Mouse (Mus musculus): ENCODE measurements around the gene Vgll2. TPM values are rescaled to one million over a fixed set of nuclear protein-coding genes. Genes with fewer than 3 reads are reported as not detected.
A peak's percentile ranks its signal among the peaks of the same experiment; 100 is the strongest.

Vgll2 gene
- total RNA-seq, 2 experiments from 2014 or later = not detected

DNA sequence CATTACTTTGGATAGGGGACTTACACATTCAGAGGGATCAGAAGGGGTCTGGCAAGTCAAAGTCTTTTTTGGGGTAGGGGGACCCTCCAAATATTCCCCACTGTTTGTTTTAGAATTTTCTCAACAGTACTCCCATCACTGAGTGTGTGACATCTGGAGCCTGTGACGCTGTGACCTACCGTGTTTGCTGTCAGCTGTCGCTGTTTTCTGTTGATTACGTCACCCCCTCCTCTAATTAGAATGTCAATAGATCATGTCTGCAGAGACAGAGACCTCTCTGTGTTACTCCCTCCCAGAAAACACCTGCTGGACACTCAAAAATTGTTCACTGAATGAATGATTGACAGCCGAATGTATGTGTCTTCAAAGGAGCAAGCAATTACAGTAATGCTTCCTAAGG lies 20.8 kb downstream of the Vgll2 start:
- intact Hi-C loops (cut with DNase I) = no loop called here
- no peak for DNase-seq (ENCODE audit: low spot score in 2 of 2)

DNA sequence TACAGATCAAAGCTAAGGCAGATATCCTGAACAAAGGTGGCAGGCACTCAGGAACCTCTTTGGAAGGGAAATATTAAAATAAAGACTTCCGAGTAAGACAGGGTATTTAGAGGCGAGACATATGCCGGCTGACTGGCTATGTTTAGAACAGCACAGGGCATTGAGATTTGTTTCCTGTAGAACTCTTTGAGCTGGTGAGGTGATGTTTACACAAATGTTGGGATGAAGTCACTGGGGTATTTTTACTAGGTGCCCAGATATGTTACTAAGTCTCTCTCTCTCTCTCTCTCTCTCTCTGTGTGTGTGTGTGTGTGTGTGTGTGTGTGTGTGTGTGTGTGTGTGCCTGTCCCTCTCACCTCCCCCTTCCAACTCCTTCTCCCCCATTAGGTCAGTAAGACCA lies 26.0 kb downstream of the Vgll2 start:
- no peak for DNase-seq (ENCODE audit: low spot score in 2 of 2)
- intact Hi-C loops (cut with DNase I) = no loop called here

DNA sequence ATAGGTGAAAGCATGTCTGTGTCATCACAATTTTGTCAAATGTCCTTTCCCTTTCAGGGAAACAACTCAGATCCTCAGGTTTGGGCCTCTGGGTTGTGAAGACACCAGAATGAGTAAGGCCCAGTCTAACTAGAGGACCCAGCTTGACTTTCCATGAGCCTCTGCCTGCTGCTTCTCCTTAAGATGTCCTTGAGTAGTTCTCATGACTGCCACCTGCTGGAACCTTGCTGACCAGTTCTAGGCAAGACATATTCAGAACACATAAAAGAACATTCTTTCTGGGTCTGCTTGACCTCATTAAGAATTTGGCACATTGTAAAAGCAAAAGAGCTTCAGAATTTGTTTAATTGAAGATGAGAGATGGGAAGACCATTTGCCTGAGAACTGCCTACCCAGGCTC lies 50.2 kb downstream of the Vgll2 start:
- DNase-seq (ENCODE audit: low spot score in 2 of 2) = peak; percentile 44 to 54
- intact Hi-C loops (cut with DNase I) = loop anchor here (5.0 kb wide), 1 partner anchor 280 kb away; no protein-coding TSS in a partner anchor

Small RNAs within 50 kb of the gene (microRNA-seq; reads per million reads assigned to microRNA genes)
- gene Gm24084 = 0 reads per million in 2 experiments

Other genes starting within 250 kb of the Vgll2 start
- not detected for gene Ros1, start 172.7 kb downstream of the Vgll2 start, total RNA-seq (2021)
- gene Dcbld1, start 211.1 kb downstream of the Vgll2 start, total RNA-seq (2021) = 1 to 10 TPM; 5.3 to 6.9 TPM

Data from left cerebral cortex, postnatal 14 days (tissue).